Mouse (Mus musculus): ENCODE measurements around the gene Olfr1. TPM values are rescaled to one million over a fixed set of nuclear protein-coding genes. Genes with fewer than 3 reads are reported as not detected.

Olfr1 gene
- not detected in 2 replicates for polyA plus RNA-seq (2016; fragmentation: Nextera tagmentation; extraction: Ambion mirVana)

DNA sequence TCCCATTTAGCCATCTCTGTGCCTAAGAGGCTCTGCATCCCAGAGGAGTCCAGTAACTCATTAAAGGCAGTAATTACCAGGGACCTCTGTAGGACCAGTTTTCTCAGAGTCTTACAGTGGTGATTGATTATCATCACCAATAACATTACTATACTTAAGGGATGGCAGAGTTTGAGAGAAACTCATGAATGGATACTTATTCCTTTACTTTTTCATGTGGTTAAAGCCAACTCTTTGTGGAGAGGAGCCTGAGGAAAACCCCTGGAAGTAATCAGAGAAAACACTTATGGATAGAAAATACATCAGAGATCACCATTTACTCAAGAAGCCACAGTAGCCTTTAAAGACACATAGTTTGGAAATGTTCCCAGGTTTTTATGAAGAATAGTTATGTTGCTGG is at the start of gene Olfr1:
Olfr1 (minus strand) TSS at position 101 of the 400 bp plus-strand sequence.
- H3K36me3 ChIP-seq: no peaks in the 10 kb centered on the region
- DNase-seq (ENCODE audit: low spot score): no peak
- no peaks in the 10 kb centered on the region for H3K9me3 ChIP-seq (replicated peaks)
- H3K27me3 ChIP-seq (ENCODE audit: low read depth, poor library complexity, severe bottlenecking): no peaks in the 10 kb centered on the region
- no peak within 1 kb of the TSS for H3K27ac ChIP-seq (replicated peaks)
- H3K4me1 ChIP-seq: no peaks in the 10 kb centered on the region
- no peak within 1 kb of the TSS for H3K4me3 ChIP-seq

DNA sequence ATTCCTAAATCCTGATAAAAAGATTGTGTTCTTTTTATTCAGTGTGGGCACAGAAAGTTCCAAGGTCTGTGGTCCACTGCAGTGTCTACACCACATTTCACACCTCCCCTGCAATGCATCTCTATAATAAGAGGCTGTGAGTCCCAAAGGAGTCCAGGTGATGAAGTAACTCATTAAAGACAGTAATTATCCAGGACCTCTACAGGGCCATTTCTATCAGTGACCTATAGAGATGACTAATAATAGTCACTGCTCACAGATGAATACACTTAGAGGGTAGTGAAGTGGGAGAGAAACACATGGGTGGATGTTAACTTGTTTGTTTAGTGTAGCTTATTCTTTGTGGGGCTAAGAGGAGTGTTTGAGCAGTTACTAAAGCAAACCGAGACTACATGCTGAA is 29.0 kb upstream of the Olfr1 start, which contains the start of gene Olfr378:
Olfr378 (minus strand) TSS at position 101 of the 400 bp plus-strand sequence.
- no peaks in the 10 kb centered on the region for H3K27me3 ChIP-seq (ENCODE audit: low read depth, poor library complexity, severe bottlenecking)
- H3K4me3 ChIP-seq: no peak within 1 kb of the TSS
- H3K27ac ChIP-seq (replicated peaks): no peak within 1 kb of the TSS
- peaks cover 24% of the 10 kb centered on the region; the same call in 1 of the 2 replicates for H3K9me3 ChIP-seq (replicated peaks)
- H3K4me1 ChIP-seq: no peaks in the 10 kb centered on the region
- WGBS: 88% methylated on average over 1 of the region's 1 CpGs
- H3K36me3 ChIP-seq: no peaks in the 10 kb centered on the region
- no peak for DNase-seq (ENCODE audit: low spot score)

DNA sequence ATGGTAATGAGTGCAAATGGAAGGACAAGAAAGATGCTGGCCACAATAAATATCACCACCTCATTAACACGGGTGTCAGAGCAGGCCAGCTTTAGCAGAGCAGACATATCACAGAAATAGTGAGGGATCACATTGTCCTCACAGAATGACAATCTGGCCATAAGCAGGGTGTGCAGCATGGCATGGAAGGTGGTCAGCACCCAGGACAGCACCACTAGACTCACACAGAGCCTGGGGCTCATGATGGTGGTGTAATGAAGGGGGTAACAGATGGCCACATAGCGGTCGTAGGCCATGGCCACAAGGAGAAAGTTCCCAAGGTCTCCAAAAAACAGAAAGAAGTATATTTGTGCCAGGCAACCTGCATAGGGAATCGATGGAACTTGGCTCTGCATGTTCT is 4.0 kb downstream of the Olfr1 start:
- DNase-seq (ENCODE audit: low spot score): no peak
- Histone ChIP-seq H3K9me3 (replicated peaks) (no peaks in the 10 kb centered on the region; the same call in 1 of the 2 replicates), H3K36me3 (no peaks in the 10 kb centered on the region), H3K27ac (replicated peaks) (no peak overlapping the region), H3K4me3 (no peak overlapping the region), H3K27me3 (ENCODE audit: low read depth, poor library complexity, severe bottlenecking) (no peaks in the 10 kb centered on the region), H3K4me1 (no peaks in the 10 kb centered on the region)
- WGBS: 66% methylated on average over 4 of the region's 4 CpGs

DNA sequence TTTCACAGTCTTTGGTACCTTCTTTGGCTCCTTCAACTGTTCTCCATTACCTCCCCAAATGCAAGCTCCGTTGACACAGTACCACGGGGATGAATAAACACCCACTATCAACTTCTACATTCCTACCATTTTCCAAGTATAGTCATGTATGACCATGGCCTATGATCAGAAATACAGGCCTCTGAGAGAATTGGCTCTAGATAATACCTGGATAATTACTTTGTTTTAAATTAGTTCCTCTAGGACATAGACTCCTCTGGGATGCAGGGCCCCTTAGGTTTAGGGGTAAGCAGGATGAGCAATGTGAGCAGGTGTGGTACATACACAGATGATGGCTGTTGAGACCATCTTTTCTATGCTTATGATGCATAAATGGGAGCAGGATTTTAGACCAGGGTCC is 28.5 kb downstream of the Olfr1 start, which contains the start of gene Olfr376:
Olfr376 (plus strand) TSS at position 301 of the 400 bp plus-strand sequence.
- Histone ChIP-seq H3K9me3 (replicated peaks) (peaks cover 7% of the 10 kb centered on the region; the same call in 1 of the 2 replicates), H3K4me1 (no peaks in the 10 kb centered on the region), H3K27ac (replicated peaks) (no peak within 1 kb of the TSS), H3K36me3 (no peaks in the 10 kb centered on the region), H3K27me3 (ENCODE audit: low read depth, poor library complexity, severe bottlenecking) (no peaks in the 10 kb centered on the region), H3K4me3 (no peak within 1 kb of the TSS)
- DNase-seq (ENCODE audit: low spot score): no peak
- 92% methylated on average over 2 of the region's 2 CpGs for WGBS

DNA sequence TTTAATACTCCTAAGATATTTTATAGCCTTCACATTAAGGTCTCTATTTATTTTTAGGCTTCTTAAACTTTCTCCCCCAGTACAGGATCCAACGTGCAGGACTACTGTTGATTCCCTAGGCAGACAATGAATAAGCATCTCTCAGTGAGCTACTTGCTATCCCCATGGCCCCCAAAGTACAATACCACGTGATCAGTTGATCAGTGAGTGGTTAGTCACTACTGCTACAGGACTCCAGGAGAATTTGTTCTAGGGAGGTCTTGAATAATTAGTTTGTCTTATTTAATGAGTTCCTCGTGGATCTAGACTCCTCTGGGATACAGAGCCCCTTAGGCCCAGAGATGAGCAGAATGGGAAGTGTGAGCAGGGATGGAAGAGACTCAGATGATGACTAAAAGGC is 48.9 kb downstream of the Olfr1 start, which contains the start of gene Olfr20:
Olfr20 (plus strand) TSS at position 301 of the 400 bp plus-strand sequence.
- H3K9me3 ChIP-seq (replicated peaks): no peaks in the 10 kb centered on the region
- 62% methylated on average over 3 of the region's 3 CpGs for WGBS
- no peak for DNase-seq (ENCODE audit: low spot score)
- H3K4me1 ChIP-seq: no peaks in the 10 kb centered on the region
- H3K27me3 ChIP-seq (ENCODE audit: low read depth, poor library complexity, severe bottlenecking): no peaks in the 10 kb centered on the region
- H3K36me3 ChIP-seq: no peaks in the 10 kb centered on the region
- H3K4me3 ChIP-seq: no peak within 1 kb of the TSS
- no peak within 1 kb of the TSS for H3K27ac ChIP-seq (replicated peaks)

Other genes starting within 250 kb of the Olfr1 start
- 0.21 and 0.29 TPM in 2 replicates for gene P2rx5, start 239.2 kb downstream of the Olfr1 start, polyA plus RNA-seq (2016; fragmentation: Nextera tagmentation; extraction: Ambion mirVana)
- gene Emc6, start 222.6 kb downstream of the Olfr1 start, polyA plus RNA-seq (2016; fragmentation: Nextera tagmentation; extraction: Ambion mirVana): 132 and 137 TPM in 2 replicates
- 175 and 199 TPM in 2 replicates for gene Tax1bp3, start 222.5 kb downstream of the Olfr1 start, polyA plus RNA-seq (2016; fragmentation: Nextera tagmentation; extraction: Ambion mirVana)
- gene Ctns, start 200.6 kb downstream of the Olfr1 start, polyA plus RNA-seq (2016; fragmentation: Nextera tagmentation; extraction: Ambion mirVana): 15.1 and 17.2 TPM in 2 replicates
- 0.97 and 1.0 TPM in 2 replicates for gene Shpk, start 200.2 kb downstream of the Olfr1 start, polyA plus RNA-seq (2016; fragmentation: Nextera tagmentation; extraction: Ambion mirVana)
- gene Trpv1, start 165.3 kb downstream of the Olfr1 start, polyA plus RNA-seq (2016; fragmentation: Nextera tagmentation; extraction: Ambion mirVana): not detected in 2 replicates
- not detected in 2 replicates for gene Trpv3, start 132.2 kb downstream of the Olfr1 start, polyA plus RNA-seq (2016; fragmentation: Nextera tagmentation; extraction: Ambion mirVana)
- 0.17 TPM in 1 of 2 replicates, not detected in the other for gene Aspa, start 70.0 kb downstream of the Olfr1 start, polyA plus RNA-seq (2016; fragmentation: Nextera tagmentation; extraction: Ambion mirVana)
- not detected in 2 replicates for gene Gm49340, start 69.9 kb downstream of the Olfr1 start, polyA plus RNA-seq (2016; fragmentation: Nextera tagmentation; extraction: Ambion mirVana)
- not detected in 2 replicates for gene Spata22, start 69.9 kb downstream of the Olfr1 start, polyA plus RNA-seq (2016; fragmentation: Nextera tagmentation; extraction: Ambion mirVana)
- not detected in 2 replicates for gene Olfr20, start 48.8 kb downstream of the Olfr1 start, polyA plus RNA-seq (2016; fragmentation: Nextera tagmentation; extraction: Ambion mirVana)
- not detected in 2 replicates for gene Olfr376, start 28.4 kb downstream of the Olfr1 start, polyA plus RNA-seq (2016; fragmentation: Nextera tagmentation; extraction: Ambion mirVana)
- gene Olfr378, start 28.9 kb upstream of the Olfr1 start, polyA plus RNA-seq (2016; fragmentation: Nextera tagmentation; extraction: Ambion mirVana): not detected in 2 replicates
- gene Olfr380, start 57.9 kb upstream of the Olfr1 start, polyA plus RNA-seq (2016; fragmentation: Nextera tagmentation; extraction: Ambion mirVana): not detected in 2 replicates
- not detected in 2 replicates for gene Olfr381, start 92.0 kb upstream of the Olfr1 start, polyA plus RNA-seq (2016; fragmentation: Nextera tagmentation; extraction: Ambion mirVana)
- not detected in 2 replicates for gene Olfr382, start 117.6 kb upstream of the Olfr1 start, polyA plus RNA-seq (2016; fragmentation: Nextera tagmentation; extraction: Ambion mirVana)
- not detected in 2 replicates for gene Olfr385, start 193.4 kb upstream of the Olfr1 start, polyA plus RNA-seq (2016; fragmentation: Nextera tagmentation; extraction: Ambion mirVana)
- gene Olfr384, start 199.0 kb upstream of the Olfr1 start, polyA plus RNA-seq (2016; fragmentation: Nextera tagmentation; extraction: Ambion mirVana): not detected in 2 replicates